In genomic region chr15:36376551-36376950, GRCm38 (mm10) we compare ENCODE assay signal across 13 mouse cellular contexts.
DNase-seq lines count a peak whose midpoint lies in the region; TF ChIP-seq lines count a peak whose summit lies in the region.
"Had no signal": no experiment of that assay in that cellular context is flagged by ENCODE, and none has a peak within 500 bp of the region (broad histone marks: within the 10 kb centered on the region; RNA-seq: fewer than 3 reads in every experiment).

No protein-coding gene starts in this region.

- no peak overlapping the region for H3K4me3 ChIP-seq in heart, embryonic 10.5 days
- no peak overlapping the region for H3K4me3 ChIP-seq in layer of hippocampus, adult 2 months
- H3K4me3 ChIP-seq: embryonic facial prominence, embryonic 10.5 days; limb, embryonic 13.5 days; neural tube, embryonic 12.5 days had no signal

- whole genome bisulfite sequencing in heart, embryonic 10.5 days = 72% methylated on average over 6 of the region's 6 CpGs

- TF ChIP-seq CTCF in layer of hippocampus, adult 2 months (conservative IDR thresholded peaks at IDR 0.05) = no peak

- peaks cover 38% of the 10 kb centered on the region for H3K4me1 ChIP-seq in heart, embryonic 10.5 days

- H3K27ac ChIP-seq in heart, embryonic 10.5 days = no peak overlapping the region
- H3K27ac ChIP-seq in layer of hippocampus, adult 2 months = peak overlapping the region; percentile 93; the same call in 1 of the 2 replicates
- H3K27ac ChIP-seq: embryonic facial prominence, embryonic 10.5 days; limb, embryonic 13.5 days; liver, embryonic 14.5 days; neural tube, embryonic 12.5 days had no signal

- no peaks in the 10 kb centered on the region for H3K27me3 ChIP-seq in heart, embryonic 10.5 days (ENCODE audit: insufficient read depth, poor library complexity, severe bottlenecking)

- H3K36me3 ChIP-seq in heart, embryonic 10.5 days = no peaks in the 10 kb centered on the region
- H3K36me3 ChIP-seq: embryonic facial prominence, embryonic 10.5 days; limb, embryonic 13.5 days; neural tube, embryonic 12.5 days had no signal

- peak; percentile 67 for DNase-seq in heart, embryonic 10.5 days (ENCODE audit: low spot score)
- no peak for DNase-seq in heart, adult 9 months (ENCODE audit: low spot score in 2 of 2)
- no peak for DNase-seq in layer of hippocampus, adult 2 months (ENCODE audit: low spot score in 2 of 2)
- no peak for DNase-seq in layer of hippocampus, postnatal 25 days (ENCODE audit: extremely low spot score in 1 of 2, low spot score in 1 of 2)
- DNase-seq in urinary bladder, postnatal 14 days (ENCODE audit: low spot score) = peak; percentile 22
- no peak for DNase-seq in urinary bladder, postnatal 10 days (ENCODE audit: low spot score)
- DNase-seq in thymus, postnatal 0 days (ENCODE audit: low spot score) = no peak
- DNase-seq: right cerebral cortex, postnatal 4 days; thymus, adult 2 months had no signal

- H3K9me3 ChIP-seq in heart, embryonic 10.5 days = no peaks in the 10 kb centered on the region
- H3K9me3 ChIP-seq: embryonic facial prominence, embryonic 10.5 days; limb, embryonic 13.5 days; neural tube, embryonic 12.5 days had no signal

Comparison
In these comparisons a context has a peak if more than half of its experiments do, and no peak if none do; other contexts are left out.
1. DNase-seq: peak in heart, embryonic 10.5 days (single experiment) and urinary bladder, postnatal 14 days (single experiment); none in heart, adult 9 months (0 of 2), layer of hippocampus, adult 2 months (0 of 2), layer of hippocampus, postnatal 25 days (0 of 2), urinary bladder, postnatal 10 days (single experiment) and thymus, postnatal 0 days (single experiment).